Mouse (Mus musculus): ENCODE results near the gene Gpn3.

The Gpn3 gene

GRCm38 (mm10) chr5:122423083-122423482 is 51.4 kb downstream of the Gpn3 start:
- DNase-seq: peak; percentile 13

- no peak for DNase-seq
Measured at GRCm38 (mm10) chr5:122425550-122425949, 53.9 kb downstream of the Gpn3 start.

DNA sequence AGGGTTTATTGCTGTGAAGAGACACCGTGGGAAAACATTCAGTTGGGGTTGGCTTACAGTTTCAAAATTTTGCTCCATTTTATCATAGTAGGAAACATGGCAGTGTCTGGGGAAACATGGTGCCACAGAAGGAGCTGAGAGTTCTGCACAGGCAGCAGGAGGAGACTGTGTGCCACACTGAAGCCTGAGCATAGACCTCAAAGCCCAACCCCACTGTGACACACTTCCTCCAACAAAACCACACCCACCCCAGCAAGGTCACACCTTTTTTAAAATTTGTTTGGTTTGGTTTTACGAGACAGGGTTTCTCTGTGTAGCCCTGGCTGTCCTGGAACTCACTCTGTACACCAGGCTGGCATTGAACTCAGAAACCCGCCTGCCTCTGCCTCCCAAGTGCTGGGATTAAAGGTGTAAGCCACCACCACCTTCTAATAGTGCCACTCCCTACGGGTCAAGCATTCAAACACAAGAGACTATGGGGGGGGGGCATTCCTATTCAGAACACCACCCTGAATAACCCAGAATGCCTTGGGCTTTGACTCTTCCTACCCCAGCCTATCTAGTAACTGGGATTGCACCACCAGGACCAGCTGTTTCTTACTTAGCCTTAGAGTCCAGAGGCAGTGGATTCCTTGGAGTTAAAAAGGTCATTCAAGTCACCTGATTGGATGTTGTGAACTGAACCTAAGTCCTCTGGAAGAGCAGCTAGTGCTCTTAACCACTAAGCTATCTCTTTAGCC is 58.5 kb downstream of the Gpn3 start:
- DNase-seq: no peak

DNA sequence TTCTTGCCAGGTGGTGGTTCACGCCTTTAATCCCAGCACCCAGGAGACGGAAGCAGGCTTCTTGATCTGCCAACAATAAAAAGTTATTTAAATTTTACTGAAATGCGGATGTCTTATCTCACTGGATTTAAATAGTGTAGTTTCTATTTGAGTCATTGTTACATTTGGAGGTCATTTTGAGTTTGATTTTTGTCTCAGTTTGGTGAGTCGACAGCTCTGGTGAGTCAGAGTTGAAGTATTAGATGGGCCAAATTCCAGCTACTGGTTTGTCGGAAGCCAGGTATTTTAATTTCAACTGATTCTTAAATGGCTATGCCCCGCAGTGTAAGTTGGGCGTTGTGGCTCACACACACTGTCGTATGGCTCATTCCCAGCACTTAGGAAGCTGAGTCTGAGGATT is 59.5 kb downstream of the Gpn3 start:
- no peak for DNase-seq
